Mouse (Mus musculus): ENCODE data around the gene Evi5. TPM values are rescaled to one million over a fixed set of nuclear protein-coding genes. Genes with fewer than 3 reads are reported as not detected.

The Evi5 gene
- polyA plus RNA-seq, 1 experiment = 15.1 TPM

DNA sequence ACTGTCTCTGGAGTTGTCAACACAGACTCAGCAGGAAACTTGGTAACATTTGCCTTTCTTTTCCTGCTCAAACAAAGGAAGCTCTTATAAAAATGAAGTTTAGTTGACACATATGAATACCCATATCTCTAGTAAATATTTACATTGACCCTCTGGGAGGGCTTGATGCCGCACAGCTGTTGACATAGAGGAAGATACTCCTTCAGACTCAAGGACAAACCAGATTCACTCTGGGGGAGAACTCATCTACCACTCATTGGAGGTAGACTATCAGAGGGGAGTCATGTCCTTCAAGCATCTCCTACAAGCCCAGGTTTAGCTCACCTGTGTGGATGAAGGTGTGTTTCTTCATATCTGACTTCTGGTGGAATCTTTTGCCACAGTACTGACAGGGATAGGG is 155.1 kb downstream of the Evi5 start:
- peaks cover 3% of the 10 kb centered on the region; the same call in 1 of the 2 replicates for H3K27me3 ChIP-seq (ENCODE audit: control insufficient read depth, insufficient read depth, low read length)
- no peak for TF ChIP-seq CTCF (IDR thresholded peaks at IDR 0.05; ENCODE audit: control insufficient read depth, insufficient read depth, insufficient replicate concordance, low read depth, low read length)
- TF ChIP-seq POLR2A (IDR thresholded peaks at IDR 0.05; ENCODE audit: control insufficient read depth, low read depth, low read length) = no peak
- no peak overlapping the region for H3K27ac ChIP-seq (ENCODE audit: control insufficient read depth, insufficient read depth, low read depth, low read length)

DNA sequence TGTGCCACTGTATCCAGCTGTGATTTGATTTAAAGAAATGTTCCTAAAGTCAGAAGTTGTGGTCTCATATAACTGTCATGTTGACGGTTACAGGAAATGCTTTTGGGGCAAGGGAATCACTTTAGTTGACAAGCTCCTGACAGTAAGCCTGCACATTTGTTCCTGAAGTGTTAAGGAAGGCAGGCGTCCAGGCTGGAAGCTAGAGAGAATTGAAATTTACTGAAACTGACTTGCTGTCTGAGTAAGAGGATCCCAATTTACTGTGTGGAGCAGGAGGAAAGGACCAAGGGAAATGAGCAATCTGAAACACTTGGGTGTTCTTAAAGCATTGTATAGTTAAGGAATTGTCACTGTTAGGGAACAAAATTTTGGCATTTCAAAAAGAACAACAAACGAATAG is 155.7 kb downstream of the Evi5 start:
- Histone ChIP-seq H3K4me1 (ENCODE audit: control insufficient read depth, insufficient read depth, low read length) (peaks cover 19% of the 10 kb centered on the region), H3K27me3 (ENCODE audit: control insufficient read depth, insufficient read depth, low read length) (peaks cover 3% of the 10 kb centered on the region; the same call in 1 of the 2 replicates), H3K4me3 (ENCODE audit: control insufficient read depth, low read depth, low read length) (no peak overlapping the region), H3K27ac (ENCODE audit: control insufficient read depth, insufficient read depth, low read depth, low read length) (no peak overlapping the region), H3K36me3 (ENCODE audit: control insufficient read depth, insufficient read depth, low read length) (no peaks in the 10 kb centered on the region)
- TF ChIP-seq POLR2A (IDR thresholded peaks at IDR 0.05; ENCODE audit: control insufficient read depth, low read depth, low read length) = no peak
- TF ChIP-seq CTCF (IDR thresholded peaks at IDR 0.05; ENCODE audit: control insufficient read depth, insufficient read depth, insufficient replicate concordance, low read depth, low read length) = no peak

More for the DNA sequence above, 155.1 kb downstream of the Evi5 start:
- no peak overlapping the region for H3K4me3 ChIP-seq (ENCODE audit: control insufficient read depth, low read depth, low read length)
- H3K36me3 ChIP-seq (ENCODE audit: control insufficient read depth, insufficient read depth, low read length) = no peaks in the 10 kb centered on the region
- H3K4me1 ChIP-seq (ENCODE audit: control insufficient read depth, insufficient read depth, low read length) = peaks cover 20% of the 10 kb centered on the region

DNA sequence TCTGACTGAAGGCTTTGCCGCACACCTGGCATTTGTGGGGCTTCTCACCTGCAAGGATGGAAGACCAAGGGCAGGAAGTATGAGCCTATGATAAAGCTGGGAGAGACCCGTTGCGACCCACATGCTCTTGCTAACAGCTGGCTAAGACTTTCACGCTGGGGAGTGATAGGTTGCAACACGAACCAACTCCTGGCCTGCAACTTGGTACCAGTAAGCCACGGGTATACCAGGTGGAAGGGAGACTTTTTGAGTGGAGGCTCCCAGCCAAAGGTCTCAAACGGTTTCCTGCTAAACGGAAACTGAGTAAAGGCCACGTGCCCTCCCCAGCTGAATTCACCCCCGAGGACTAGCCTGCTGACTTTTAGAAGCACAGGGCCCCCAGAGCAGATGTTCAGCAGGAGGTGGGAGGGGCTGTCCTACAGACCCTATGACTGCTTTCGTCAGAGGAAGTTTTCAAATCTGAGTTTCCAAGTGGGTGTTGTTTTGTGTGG is 157.0 kb downstream of the Evi5 start:
- H3K4me1 ChIP-seq (ENCODE audit: control insufficient read depth, insufficient read depth, low read length) = peaks cover 13% of the 10 kb centered on the region
- TF ChIP-seq POLR2A (IDR thresholded peaks at IDR 0.05; ENCODE audit: control insufficient read depth, low read depth, low read length) (no peak), CTCF (IDR thresholded peaks at IDR 0.05; ENCODE audit: control insufficient read depth, insufficient read depth, insufficient replicate concordance, low read depth, low read length) (no peak)
- H3K4me3 ChIP-seq (ENCODE audit: control insufficient read depth, low read depth, low read length) = peak overlapping the region; percentile 74
- H3K36me3 ChIP-seq (ENCODE audit: control insufficient read depth, insufficient read depth, low read length) = no peaks in the 10 kb centered on the region
- H3K27ac ChIP-seq (ENCODE audit: control insufficient read depth, insufficient read depth, low read depth, low read length) = no peak overlapping the region
- peaks cover 3% of the 10 kb centered on the region; the same call in 1 of the 2 replicates for H3K27me3 ChIP-seq (ENCODE audit: control insufficient read depth, insufficient read depth, low read length)

DNA sequence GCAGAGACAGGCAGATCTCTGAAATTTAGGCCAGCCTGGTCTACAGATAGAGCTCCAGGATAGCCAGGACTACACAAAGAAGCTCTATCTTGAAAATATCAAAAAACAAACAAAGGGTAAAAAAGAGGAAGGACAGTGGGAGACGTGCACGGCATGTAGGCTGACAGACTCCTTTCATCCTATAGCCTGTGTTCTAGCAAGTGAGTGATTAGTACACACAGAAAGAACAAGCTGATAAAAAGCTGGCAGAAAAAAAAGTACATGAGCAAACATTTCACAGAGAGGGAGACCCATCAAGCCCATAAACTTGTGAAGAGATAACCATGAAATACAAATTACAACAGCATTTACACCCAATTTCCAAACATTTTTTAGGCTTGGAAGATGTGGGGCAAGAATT is 163.2 kb downstream of the Evi5 start:
- Histone ChIP-seq H3K36me3 (ENCODE audit: control insufficient read depth, insufficient read depth, low read length) (no peaks in the 10 kb centered on the region), H3K4me3 (ENCODE audit: control insufficient read depth, low read depth, low read length) (no peak overlapping the region), H3K27me3 (ENCODE audit: control insufficient read depth, insufficient read depth, low read length) (no peaks in the 10 kb centered on the region), H3K4me1 (ENCODE audit: control insufficient read depth, insufficient read depth, low read length) (no peaks in the 10 kb centered on the region), H3K27ac (ENCODE audit: control insufficient read depth, insufficient read depth, low read depth, low read length) (no peak overlapping the region)
- TF ChIP-seq CTCF (IDR thresholded peaks at IDR 0.05; ENCODE audit: control insufficient read depth, insufficient read depth, insufficient replicate concordance, low read depth, low read length) = no peak
- no peak for TF ChIP-seq POLR2A (IDR thresholded peaks at IDR 0.05; ENCODE audit: control insufficient read depth, low read depth, low read length)

DNA sequence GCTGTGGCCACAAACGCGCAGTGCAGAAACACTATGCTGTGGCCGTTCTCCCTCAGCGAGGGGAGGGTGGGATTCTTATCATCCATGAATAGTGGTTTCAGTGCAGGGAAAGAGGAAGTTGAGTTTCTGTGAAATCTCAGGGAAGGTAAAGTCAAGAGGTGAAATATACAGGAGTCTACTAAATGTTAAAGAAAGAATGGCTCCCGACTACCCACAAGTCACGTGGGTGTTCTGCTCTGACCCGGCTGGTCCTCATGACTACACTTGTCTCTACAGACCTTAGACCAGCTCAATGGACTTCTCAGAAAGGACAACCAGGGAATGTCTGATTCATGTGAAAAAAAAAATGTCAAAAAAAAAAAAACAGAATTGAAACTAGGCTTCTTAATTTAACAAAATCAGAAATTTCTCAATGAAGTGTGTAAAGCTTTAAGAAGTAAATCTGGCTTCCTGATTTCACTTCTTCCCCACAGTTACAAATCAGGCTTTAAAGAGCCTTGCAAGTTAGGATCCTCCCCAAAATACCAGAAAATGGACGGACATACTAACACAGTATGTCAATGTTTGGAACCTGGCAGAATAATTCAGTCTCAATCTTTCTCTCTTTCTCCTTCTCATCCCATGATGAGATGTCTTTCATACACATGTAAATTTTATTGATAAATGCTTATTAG is 166.6 kb downstream of the Evi5 start:
- no peaks in the 10 kb centered on the region for H3K27me3 ChIP-seq (ENCODE audit: control insufficient read depth, insufficient read depth, low read length)
- H3K4me1 ChIP-seq (ENCODE audit: control insufficient read depth, insufficient read depth, low read length) = no peaks in the 10 kb centered on the region
- TF ChIP-seq POLR2A (IDR thresholded peaks at IDR 0.05; ENCODE audit: control insufficient read depth, low read depth, low read length) (no peak), CTCF (IDR thresholded peaks at IDR 0.05; ENCODE audit: control insufficient read depth, insufficient read depth, insufficient replicate concordance, low read depth, low read length) (no peak)
- no peak overlapping the region for H3K27ac ChIP-seq (ENCODE audit: control insufficient read depth, insufficient read depth, low read depth, low read length)
- H3K36me3 ChIP-seq (ENCODE audit: control insufficient read depth, insufficient read depth, low read length) = no peaks in the 10 kb centered on the region
- H3K4me3 ChIP-seq (ENCODE audit: control insufficient read depth, low read depth, low read length) = no peak overlapping the region

DNA sequence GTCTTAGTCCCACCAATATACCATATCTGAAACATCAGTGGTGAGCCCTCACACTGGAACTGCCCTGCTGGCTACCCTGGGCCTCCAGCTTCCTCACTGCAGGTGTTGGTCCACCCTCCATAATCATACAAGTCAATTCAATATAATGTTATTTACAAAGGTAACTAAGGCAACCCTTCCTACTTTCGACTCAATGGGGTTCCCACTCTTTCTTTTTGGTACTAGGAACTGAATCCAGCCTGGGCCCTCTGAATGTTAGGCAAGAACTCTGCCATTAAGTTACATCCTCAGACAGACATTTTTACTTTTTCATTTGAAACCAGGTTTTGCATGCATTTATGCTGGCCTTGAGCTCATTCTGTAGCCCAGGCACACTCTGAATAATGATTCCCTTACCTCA is 168.6 kb downstream of the Evi5 start:
- no peak overlapping the region for H3K4me3 ChIP-seq (ENCODE audit: control insufficient read depth, low read depth, low read length)
- no peaks in the 10 kb centered on the region for H3K27me3 ChIP-seq (ENCODE audit: control insufficient read depth, insufficient read depth, low read length)
- no peak overlapping the region for H3K27ac ChIP-seq (ENCODE audit: control insufficient read depth, insufficient read depth, low read depth, low read length)
- H3K36me3 ChIP-seq (ENCODE audit: control insufficient read depth, insufficient read depth, low read length) = no peaks in the 10 kb centered on the region
- no peaks in the 10 kb centered on the region for H3K4me1 ChIP-seq (ENCODE audit: control insufficient read depth, insufficient read depth, low read length)
- no peak for TF ChIP-seq POLR2A (IDR thresholded peaks at IDR 0.05; ENCODE audit: control insufficient read depth, low read depth, low read length)

DNA sequence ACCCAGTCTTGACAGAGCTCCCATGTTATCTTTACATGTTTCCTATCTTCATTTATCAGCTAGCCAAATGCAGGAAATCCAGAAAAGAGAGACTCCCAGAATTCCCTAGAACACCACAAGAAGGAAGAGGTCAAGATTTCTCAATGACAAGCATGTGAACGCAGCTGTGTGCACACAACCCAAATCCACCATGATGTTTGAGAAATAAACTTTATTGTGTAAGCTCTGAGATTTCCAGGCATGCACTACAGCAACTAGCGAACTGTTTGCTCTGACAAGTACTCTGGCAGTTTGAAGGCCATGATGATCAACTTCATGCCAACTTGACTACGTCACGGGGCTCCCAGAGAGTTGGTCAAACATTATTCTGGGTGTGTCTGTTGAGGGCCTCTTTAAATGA is 169.2 kb downstream of the Evi5 start:
- H3K36me3 ChIP-seq (ENCODE audit: control insufficient read depth, insufficient read depth, low read length) = no peaks in the 10 kb centered on the region
- H3K27me3 ChIP-seq (ENCODE audit: control insufficient read depth, insufficient read depth, low read length) = no peaks in the 10 kb centered on the region
- TF ChIP-seq CTCF (IDR thresholded peaks at IDR 0.05; ENCODE audit: control insufficient read depth, insufficient read depth, insufficient replicate concordance, low read depth, low read length) (no peak), POLR2A (IDR thresholded peaks at IDR 0.05; ENCODE audit: control insufficient read depth, low read depth, low read length) (no peak)
- no peak overlapping the region for H3K27ac ChIP-seq (ENCODE audit: control insufficient read depth, insufficient read depth, low read depth, low read length)
- no peak overlapping the region for H3K4me3 ChIP-seq (ENCODE audit: control insufficient read depth, low read depth, low read length)
- no peaks in the 10 kb centered on the region for H3K4me1 ChIP-seq (ENCODE audit: control insufficient read depth, insufficient read depth, low read length)
